Mouse (Mus musculus): ENCODE data around the gene Kdm4b. TPM values are rescaled to one million over a fixed set of nuclear protein-coding genes. Genes with fewer than 3 reads are reported as not detected.

The Kdm4b gene
- polyA plus RNA-seq, 1 experiment from 2014 or later = 77.9 TPM

- H3K36me3 ChIP-seq = no peaks in the 10 kb centered on the region
- peak overlapping the region; percentile 51 for H3K4me2 ChIP-seq
- H3K9me3 ChIP-seq = no peaks in the 10 kb centered on the region
- 4% methylated on average over 23 of the region's 23 CpGs for WGBS
- H3K9ac ChIP-seq = peak overlapping the region; percentile 60
- no peak for ATAC-seq (ENCODE audit: low read depth)
- peak overlapping the region; percentile 35 for H3K4me3 ChIP-seq
- H3K27ac ChIP-seq (replicated peaks) = peak overlapping the region; percentile 72
- H3K27me3 ChIP-seq = no peaks in the 10 kb centered on the region
- peaks cover 40% of the 10 kb centered on the region for H3K4me1 ChIP-seq (replicated peaks)
Measured at GRCm38 (mm10) chr17:56289371-56290331, 36.2 kb upstream of the Kdm4b start.

GRCm38 (mm10) chr17:56290388-56291170 lies 35.3 kb upstream of the Kdm4b start:
- H3K9ac ChIP-seq = peak overlapping the region; percentile 60
- peak overlapping the region; percentile 35 for H3K4me3 ChIP-seq
- H3K36me3 ChIP-seq = no peaks in the 10 kb centered on the region
- H3K27ac ChIP-seq (replicated peaks) = peak overlapping the region; percentile 72
- ATAC-seq (ENCODE audit: low read depth) = peak; percentile 72
- H3K27me3 ChIP-seq = no peaks in the 10 kb centered on the region
- H3K4me1 ChIP-seq (replicated peaks) = peaks cover 40% of the 10 kb centered on the region
- 7% methylated on average over 17 of the region's 17 CpGs for WGBS
- no peaks in the 10 kb centered on the region for H3K9me3 ChIP-seq
- H3K4me2 ChIP-seq = peak overlapping the region; percentile 51

GRCm38 (mm10) chr17:56291171-56291511 lies 34.7 kb upstream of the Kdm4b start:
- 0 out of 2 replicates have a peak overlapping the region, but pooled peaks have one; percentile 50 for H3K9ac ChIP-seq
- ATAC-seq (ENCODE audit: low read depth) = peak; percentile 84
- WGBS = 1% methylated on average over 16 of the region's 16 CpGs

GRCm38 (mm10) chr17:56291826-56292475 lies 33.9 kb upstream of the Kdm4b start:
- Histone ChIP-seq H3K36me3 (no peaks in the 10 kb centered on the region), H3K9me3 (no peaks in the 10 kb centered on the region), H3K9ac (no peak overlapping the region; the same call in 1 of the 2 replicates), H3K4me1 (replicated peaks) (peaks cover 40% of the 10 kb centered on the region), H3K4me3 (no peak overlapping the region), H3K27ac (replicated peaks) (no peak overlapping the region; the same call in 1 of the 2 replicates), H3K4me2 (no peak overlapping the region), H3K27me3 (no peaks in the 10 kb centered on the region)
- ATAC-seq (ENCODE audit: low read depth) = peak; percentile 4; the same call in 1 of the 2 replicates
- WGBS = 57% methylated on average over 7 of the region's 7 CpGs

More at GRCm38 (mm10) chr17:56291171-56291511, 34.7 kb upstream of the Kdm4b start:
- no peaks in the 10 kb centered on the region for H3K9me3 ChIP-seq
- H3K27ac ChIP-seq (replicated peaks) = peak overlapping the region; percentile 72
- H3K27me3 ChIP-seq = no peaks in the 10 kb centered on the region
- H3K4me3 ChIP-seq = peak overlapping the region; percentile 35; the same call in 1 of the 2 replicates
- no peaks in the 10 kb centered on the region for H3K36me3 ChIP-seq
- peaks cover 40% of the 10 kb centered on the region for H3K4me1 ChIP-seq (replicated peaks)
- H3K4me2 ChIP-seq = peak overlapping the region; percentile 51

- Histone ChIP-seq H3K4me3 (no peak within 1 kb of the TSS), H3K4me1 (replicated peaks) (peaks cover 38% of the 10 kb centered on the region), H3K9me3 (no peaks in the 10 kb centered on the region), H3K36me3 (no peaks in the 10 kb centered on the region), H3K4me2 (no peak within 1 kb of the TSS), H3K27ac (replicated peaks) (no peak within 1 kb of the TSS; the same call in 1 of the 2 replicates), H3K27me3 (no peaks in the 10 kb centered on the region), H3K9ac (no peak within 1 kb of the TSS; the same call in 1 of the 2 replicates)
- WGBS = 86% methylated on average over 4 of the region's 4 CpGs
- no peak for ATAC-seq (ENCODE audit: low read depth)
Measured at GRCm38 (mm10) chr17:56292531-56293222, 33.2 kb upstream of the Kdm4b start, which contains the start of gene Plin3. Gene Plin3, minus strand, starts transcription at chr17:56292873.

GRCm38 (mm10) chr17:56293291-56293690 lies 32.6 kb upstream of the Kdm4b start:
- 86% methylated on average over 1 of the region's 1 CpGs for WGBS
- no peaks in the 10 kb centered on the region for H3K27me3 ChIP-seq
- no peaks in the 10 kb centered on the region for H3K36me3 ChIP-seq
- H3K9ac ChIP-seq = no peak overlapping the region
- ATAC-seq (ENCODE audit: low read depth) = no peak
- H3K4me2 ChIP-seq = no peak overlapping the region
- H3K27ac ChIP-seq (replicated peaks) = no peak overlapping the region
- H3K9me3 ChIP-seq = no peaks in the 10 kb centered on the region
- peaks cover 32% of the 10 kb centered on the region for H3K4me1 ChIP-seq (replicated peaks)
- no peak overlapping the region for H3K4me3 ChIP-seq

GRCm38 (mm10) chr17:56294241-56294640 lies 31.6 kb upstream of the Kdm4b start:
- no peak for ATAC-seq (ENCODE audit: low read depth)

GRCm38 (mm10) chr17:56296201-56296600 lies 29.7 kb upstream of the Kdm4b start:
- 80% methylated on average over 1 of the region's 1 CpGs for WGBS
- Histone ChIP-seq H3K9ac (no peak overlapping the region), H3K27me3 (no peaks in the 10 kb centered on the region), H3K9me3 (no peaks in the 10 kb centered on the region), H3K36me3 (no peaks in the 10 kb centered on the region), H3K4me2 (no peak overlapping the region), H3K4me3 (no peak overlapping the region), H3K4me1 (replicated peaks) (peaks cover 5% of the 10 kb centered on the region), H3K27ac (replicated peaks) (no peak overlapping the region)
- ATAC-seq (ENCODE audit: low read depth) = no peak

More at GRCm38 (mm10) chr17:56294241-56294640, 31.6 kb upstream of the Kdm4b start:
- H3K27ac ChIP-seq (replicated peaks) = no peak overlapping the region
- H3K9ac ChIP-seq = no peak overlapping the region
- 86% methylated on average over 19 of the region's 19 CpGs for WGBS
- peaks cover 24% of the 10 kb centered on the region for H3K4me1 ChIP-seq (replicated peaks)
- H3K36me3 ChIP-seq = no peaks in the 10 kb centered on the region
- no peaks in the 10 kb centered on the region for H3K9me3 ChIP-seq
- no peaks in the 10 kb centered on the region for H3K27me3 ChIP-seq
- H3K4me3 ChIP-seq = no peak overlapping the region
- H3K4me2 ChIP-seq = no peak overlapping the region

- Histone ChIP-seq H3K27me3 (no peaks in the 10 kb centered on the region; the same call in 1 of the 2 replicates), H3K27ac (replicated peaks) (no peak overlapping the region), H3K4me2 (no peak overlapping the region), H3K9ac (no peak overlapping the region), H3K4me3 (no peak overlapping the region), H3K9me3 (no peaks in the 10 kb centered on the region), H3K36me3 (no peaks in the 10 kb centered on the region), H3K4me1 (replicated peaks) (peaks cover 9% of the 10 kb centered on the region)
- 91% methylated on average over 1 of the region's 1 CpGs for WGBS
- no peak for ATAC-seq (ENCODE audit: low read depth)
Measured at GRCm38 (mm10) chr17:56298238-56298637, 27.6 kb upstream of the Kdm4b start.

GRCm38 (mm10) chr17:56300186-56300585 lies 25.7 kb upstream of the Kdm4b start, which contains the start of gene Arrdc5:
Gene Arrdc5, minus strand, starts transcription at chr17:56300286.
- no peaks in the 10 kb centered on the region for H3K9me3 ChIP-seq
- WGBS = 92% methylated on average over 9 of the region's 9 CpGs
- no peak within 1 kb of the TSS for H3K4me3 ChIP-seq
- H3K27me3 ChIP-seq = no peaks in the 10 kb centered on the region; the same call in 1 of the 2 replicates
- no peak within 1 kb of the TSS for H3K27ac ChIP-seq (replicated peaks)
- no peak within 1 kb of the TSS for H3K4me2 ChIP-seq
- ATAC-seq (ENCODE audit: low read depth) = no peak
- peaks cover 24% of the 10 kb centered on the region for H3K4me1 ChIP-seq (replicated peaks)
- no peaks in the 10 kb centered on the region for H3K36me3 ChIP-seq
- no peak within 1 kb of the TSS for H3K9ac ChIP-seq

All from neural tube, embryonic 13.5 days (tissue).